Mouse (Mus musculus): ENCODE measurements at regions not wholly inside any gene's neighbourhood (a gene's known extent, or its start where the extent isn't known, plus 50 kb on each side); places are given as distances from the start of the nearest gene placed in this dataset.

GRCm38 (mm10) chr10:19140628-19141027, 125.2 kb upstream of the Tnfaip3 start:
- Histone ChIP-seq H3K27ac (ENCODE audit: low read depth, low read length) (no peak overlapping the region), H3K9me3 (ENCODE audit: control insufficient read depth, low read length) (no peaks in the 10 kb centered on the region), H3K27me3 (ENCODE audit: control insufficient read depth, insufficient read depth, low read length) (no peaks in the 10 kb centered on the region), H3K36me3 (ENCODE audit: control insufficient read depth, insufficient read depth, low read length) (no peaks in the 10 kb centered on the region), H3K9ac (ENCODE audit: low read length) (no peak overlapping the region), H3K4me1 (ENCODE audit: control insufficient read depth, insufficient read depth, low read length) (no peaks in the 10 kb centered on the region), H3K4me3 (ENCODE audit: low read depth, low read length) (no peak overlapping the region), H3K4me2 (ENCODE audit: low read depth) (no peak overlapping the region)
- DNase-seq (ENCODE audit: low spot score) = no peak
- WGBS = 84% methylated on average over 5 of the region's 5 CpGs
- no peak for ATAC-seq (ENCODE audit: insufficient read depth, low FRiP score, low TSS enrichment)

- H3K9ac ChIP-seq (ENCODE audit: low read length) = no peak overlapping the region
- H3K27me3 ChIP-seq (ENCODE audit: control insufficient read depth, insufficient read depth, low read length) = no peaks in the 10 kb centered on the region
- H3K4me3 ChIP-seq (ENCODE audit: low read depth, low read length) = no peak overlapping the region
- H3K27ac ChIP-seq (ENCODE audit: low read depth, low read length) = no peak overlapping the region
- no peaks in the 10 kb centered on the region for H3K36me3 ChIP-seq (ENCODE audit: control insufficient read depth, insufficient read depth, low read length)
- no peak for DNase-seq (ENCODE audit: low spot score)
- no peaks in the 10 kb centered on the region for H3K4me1 ChIP-seq (ENCODE audit: control insufficient read depth, insufficient read depth, low read length)
- WGBS = 87% methylated on average over 2 of the region's 2 CpGs
- H3K4me2 ChIP-seq (ENCODE audit: low read depth) = no peak overlapping the region
- ATAC-seq (ENCODE audit: insufficient read depth, low FRiP score, low TSS enrichment) = no peak
- no peaks in the 10 kb centered on the region for H3K9me3 ChIP-seq (ENCODE audit: control insufficient read depth, low read length)
These were observed 123.8 kb upstream of the Tnfaip3 start for GRCm38 (mm10) chr10:19139234-19139633.

GRCm38 (mm10) chr10:19138258-19138657, 122.8 kb upstream of the Tnfaip3 start:
- H3K9me3 ChIP-seq (ENCODE audit: control insufficient read depth, low read length) = no peaks in the 10 kb centered on the region
- H3K36me3 ChIP-seq (ENCODE audit: control insufficient read depth, insufficient read depth, low read length) = no peaks in the 10 kb centered on the region
- DNase-seq (ENCODE audit: low spot score) (no peak), ATAC-seq (ENCODE audit: insufficient read depth, low FRiP score, low TSS enrichment) (no peak)
- no peaks in the 10 kb centered on the region for H3K27me3 ChIP-seq (ENCODE audit: control insufficient read depth, insufficient read depth, low read length)
- 90% methylated on average over 1 of the region's 1 CpGs for WGBS
- H3K9ac ChIP-seq (ENCODE audit: low read length) = no peak overlapping the region
- H3K27ac ChIP-seq (ENCODE audit: low read depth, low read length) = no peak overlapping the region
- H3K4me1 ChIP-seq (ENCODE audit: control insufficient read depth, insufficient read depth, low read length) = no peaks in the 10 kb centered on the region
- H3K4me2 ChIP-seq (ENCODE audit: low read depth) = no peak overlapping the region
- no peak overlapping the region for H3K4me3 ChIP-seq (ENCODE audit: low read depth, low read length)

- Histone ChIP-seq H3K36me3 (ENCODE audit: control insufficient read depth, insufficient read depth, low read length) (no peaks in the 10 kb centered on the region), H3K4me3 (ENCODE audit: low read depth, low read length) (no peak overlapping the region), H3K27ac (ENCODE audit: low read depth, low read length) (no peak overlapping the region), H3K4me1 (ENCODE audit: control insufficient read depth, insufficient read depth, low read length) (no peaks in the 10 kb centered on the region), H3K9ac (ENCODE audit: low read length) (no peak overlapping the region), H3K9me3 (ENCODE audit: control insufficient read depth, low read length) (no peaks in the 10 kb centered on the region), H3K4me2 (ENCODE audit: low read depth) (no peak overlapping the region), H3K27me3 (ENCODE audit: control insufficient read depth, insufficient read depth, low read length) (no peaks in the 10 kb centered on the region)
- ATAC-seq (ENCODE audit: insufficient read depth, low FRiP score, low TSS enrichment) (no peak), DNase-seq (ENCODE audit: low spot score) (no peak)
- 72% methylated on average over 4 of the region's 4 CpGs for WGBS
These were observed 112.3 kb upstream of the Tnfaip3 start for GRCm38 (mm10) chr10:19127581-19128291.

- no peak for ATAC-seq (ENCODE audit: insufficient read depth, low FRiP score, low TSS enrichment)
- Histone ChIP-seq H3K27ac (ENCODE audit: low read depth, low read length) (no peak overlapping the region), H3K27me3 (ENCODE audit: control insufficient read depth, insufficient read depth, low read length) (no peaks in the 10 kb centered on the region), H3K4me3 (ENCODE audit: low read depth, low read length) (no peak overlapping the region), H3K4me2 (ENCODE audit: low read depth) (no peak overlapping the region), H3K9ac (ENCODE audit: low read length) (no peak overlapping the region), H3K4me1 (ENCODE audit: control insufficient read depth, insufficient read depth, low read length) (no peaks in the 10 kb centered on the region), H3K9me3 (ENCODE audit: control insufficient read depth, low read length) (no peaks in the 10 kb centered on the region), H3K36me3 (ENCODE audit: control insufficient read depth, insufficient read depth, low read length) (no peaks in the 10 kb centered on the region)
- 82% methylated on average over 2 of the region's 2 CpGs for WGBS
- DNase-seq (ENCODE audit: low spot score) = no peak
These were observed 111.5 kb upstream of the Tnfaip3 start for GRCm38 (mm10) chr10:19126922-19127321.

- no peak overlapping the region for H3K4me2 ChIP-seq (ENCODE audit: low read depth)
- H3K36me3 ChIP-seq (ENCODE audit: control insufficient read depth, insufficient read depth, low read length) = no peaks in the 10 kb centered on the region
- no peak overlapping the region for H3K27ac ChIP-seq (ENCODE audit: low read depth, low read length)
- WGBS = 87% methylated on average over 4 of the region's 4 CpGs
- ATAC-seq (ENCODE audit: insufficient read depth, low FRiP score, low TSS enrichment) = no peak
- H3K9me3 ChIP-seq (ENCODE audit: control insufficient read depth, low read length) = no peaks in the 10 kb centered on the region
- no peaks in the 10 kb centered on the region for H3K27me3 ChIP-seq (ENCODE audit: control insufficient read depth, insufficient read depth, low read length)
- no peaks in the 10 kb centered on the region for H3K4me1 ChIP-seq (ENCODE audit: control insufficient read depth, insufficient read depth, low read length)
- DNase-seq (ENCODE audit: low spot score) = no peak
- no peak overlapping the region for H3K4me3 ChIP-seq (ENCODE audit: low read depth, low read length)
- no peak overlapping the region for H3K9ac ChIP-seq (ENCODE audit: low read length)
These were observed 111.0 kb upstream of the Tnfaip3 start for GRCm38 (mm10) chr10:19126438-19126837.

GRCm38 (mm10) chr10:19123691-19124090, 108.2 kb upstream of the Tnfaip3 start:
- H3K9me3 ChIP-seq (ENCODE audit: control insufficient read depth, low read length) = no peaks in the 10 kb centered on the region
- no peak overlapping the region for H3K4me2 ChIP-seq (ENCODE audit: low read depth)
- no peak overlapping the region for H3K27ac ChIP-seq (ENCODE audit: low read depth, low read length)
- WGBS = 63% methylated on average over 7 of the region's 7 CpGs
- no peak overlapping the region for H3K4me3 ChIP-seq (ENCODE audit: low read depth, low read length)
- ATAC-seq (ENCODE audit: insufficient read depth, low FRiP score, low TSS enrichment) (no peak), DNase-seq (ENCODE audit: low spot score) (no peak)
- no peak overlapping the region for H3K9ac ChIP-seq (ENCODE audit: low read length)
- no peaks in the 10 kb centered on the region for H3K27me3 ChIP-seq (ENCODE audit: control insufficient read depth, insufficient read depth, low read length)
- no peaks in the 10 kb centered on the region for H3K36me3 ChIP-seq (ENCODE audit: control insufficient read depth, insufficient read depth, low read length)
- H3K4me1 ChIP-seq (ENCODE audit: control insufficient read depth, insufficient read depth, low read length) = no peaks in the 10 kb centered on the region

GRCm38 (mm10) chr10:19122221-19122620, 106.8 kb upstream of the Tnfaip3 start:
- H3K4me1 ChIP-seq (ENCODE audit: control insufficient read depth, insufficient read depth, low read length) = no peaks in the 10 kb centered on the region
- H3K36me3 ChIP-seq (ENCODE audit: control insufficient read depth, insufficient read depth, low read length) = no peaks in the 10 kb centered on the region
- H3K9me3 ChIP-seq (ENCODE audit: control insufficient read depth, low read length) = no peaks in the 10 kb centered on the region
- WGBS = 69% methylated on average over 6 of the region's 6 CpGs
- H3K27ac ChIP-seq (ENCODE audit: low read depth, low read length) = no peak overlapping the region
- no peak overlapping the region for H3K9ac ChIP-seq (ENCODE audit: low read length)
- H3K27me3 ChIP-seq (ENCODE audit: control insufficient read depth, insufficient read depth, low read length) = no peaks in the 10 kb centered on the region
- no peak overlapping the region for H3K4me3 ChIP-seq (ENCODE audit: low read depth, low read length)
- ATAC-seq (ENCODE audit: insufficient read depth, low FRiP score, low TSS enrichment) (no peak), DNase-seq (ENCODE audit: low spot score) (no peak)
- H3K4me2 ChIP-seq (ENCODE audit: low read depth) = no peak overlapping the region

GRCm38 (mm10) chr10:19119281-19120049, 104.0 kb upstream of the Tnfaip3 start:
- 80% methylated on average over 8 of the region's 8 CpGs for whole genome bisulfite sequencing
- no peaks in the 10 kb centered on the region for H3K4me1 ChIP-seq (ENCODE audit: control insufficient read depth, insufficient read depth, low read length)
- no peak overlapping the region for H3K9ac ChIP-seq (ENCODE audit: low read length)
- H3K36me3 ChIP-seq (ENCODE audit: control insufficient read depth, insufficient read depth, low read length) = no peaks in the 10 kb centered on the region
- DNase-seq (ENCODE audit: low spot score) = no peak
- H3K27ac ChIP-seq (ENCODE audit: low read depth, low read length) = no peak overlapping the region
- no peak for ATAC-seq (ENCODE audit: insufficient read depth, low FRiP score, low TSS enrichment)
- no peaks in the 10 kb centered on the region for H3K27me3 ChIP-seq (ENCODE audit: control insufficient read depth, insufficient read depth, low read length)
- H3K4me2 ChIP-seq (ENCODE audit: low read depth) = no peak overlapping the region
- H3K9me3 ChIP-seq (ENCODE audit: control insufficient read depth, low read length) = no peaks in the 10 kb centered on the region
- H3K4me3 ChIP-seq (ENCODE audit: low read depth, low read length) = no peak overlapping the region
